Mouse (Mus musculus) 416B (cell line): Measurements from ENCODE around the gene Zfp119a.

ENCODE experiments used
- DNase-seq: peaks from one replicate; pipeline ENCODE4 v3.0.0; 2011; ENCODE audit warnings: low read depth

The Zfp119a gene

GRCm38 (mm10) chr17:55878636-55879369 lies at the start of gene Zfp119a:
TSS of gene Zfp119a (minus strand) at chr17:55878930.
- peak; percentile 93 for DNase-seq

- no peak for DNase-seq
These were observed 27.9 kb upstream of the Zfp119a start for GRCm38 (mm10) chr17:55906669-55907068.

GRCm38 (mm10) chr17:55904131-55904530 lies 25.4 kb upstream of the Zfp119a start:
- DNase-seq: no peak

GRCm38 (mm10) chr17:55903687-55904086 lies 25.0 kb upstream of the Zfp119a start:
- DNase-seq: no peak

GRCm38 (mm10) chr17:55903087-55903486 lies 24.4 kb upstream of the Zfp119a start:
- DNase-seq: no peak

- DNase-seq: peak; percentile 51
These were observed 13.8 kb upstream of the Zfp119a start for GRCm38 (mm10) chr17:55892406-55892955.

GRCm38 (mm10) chr17:55884912-55885311 lies 6.2 kb upstream of the Zfp119a start:
- DNase-seq: peak; percentile 43

- DNase-seq: peak; percentile 17
These were observed 4.9 kb upstream of the Zfp119a start for GRCm38 (mm10) chr17:55883631-55884030.

- peak; percentile 53 for DNase-seq
These were observed 471 bp downstream of the Zfp119a start for GRCm38 (mm10) chr17:55878282-55878635.

GRCm38 (mm10) chr17:55877184-55877583 lies 1.5 kb downstream of the Zfp119a start:
- DNase-seq: peak; percentile 85

GRCm38 (mm10) chr17:55843067-55843466 lies 35.7 kb downstream of the Zfp119a start:
- DNase-seq: no peak

GRCm38 (mm10) chr17:55821566-55821965 lies 57.2 kb downstream of the Zfp119a start:
- no peak for DNase-seq

- no peak for DNase-seq
These were observed 61.9 kb downstream of the Zfp119a start for GRCm38 (mm10) chr17:55816853-55817252.
